Mouse (Mus musculus): ENCODE data around the gene Vmn1r183. TPM values are rescaled to one million over a fixed set of nuclear protein-coding genes. Genes with fewer than 3 reads are reported as not detected.

Vmn1r183 gene
- not detected in 2 replicates for polyA plus RNA-seq (2012)

DNA sequence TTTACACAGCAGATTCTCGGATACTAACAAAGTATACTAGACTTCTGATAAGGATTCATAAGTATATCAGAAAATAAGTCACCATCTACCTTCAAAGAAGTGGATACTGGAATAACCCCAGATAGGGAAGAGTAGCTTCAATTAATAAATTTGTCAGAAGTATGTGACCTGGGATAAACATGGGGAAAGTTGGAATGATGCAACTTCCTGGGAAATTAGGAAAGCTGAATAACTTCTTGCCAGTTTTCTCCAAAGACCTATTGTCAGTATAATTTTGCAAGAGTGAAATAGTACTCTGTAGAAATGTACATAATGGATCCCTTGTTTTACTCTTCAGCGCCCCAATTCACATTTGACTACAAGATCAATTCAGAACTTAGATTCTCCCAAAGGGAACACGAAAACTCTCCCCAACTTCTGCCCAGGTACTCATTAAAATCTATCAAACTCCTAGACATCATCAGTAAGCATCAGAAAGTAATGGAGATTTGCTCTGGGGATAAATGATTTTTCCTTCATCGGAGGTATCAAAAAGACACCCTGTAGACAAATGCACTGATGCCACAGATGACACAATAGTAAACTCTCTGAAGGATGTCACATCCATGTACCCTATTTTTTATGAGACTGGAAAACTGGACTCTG lies at the start of gene Vmn1r183:
Gene Vmn1r183 (plus strand): TSS at position 595 of the 645 bp plus-strand sequence.

GRCm38 (mm10) chr7:24081634-24082431 lies 28.8 kb downstream of the Vmn1r183 start, which contains the start of gene Zfp180:
TSS of gene Zfp180 (plus strand) at chr7:24081924.

GRCm38 (mm10) chr7:24112156-24112856 lies 59.3 kb downstream of the Vmn1r183 start, which contains the start of gene Zfp112:
TSS of gene Zfp112 (plus strand) at chr7:24112314.

Other genes with a start within 250 kb of the Vmn1r183 start
- gene Vmn1r175, start 242.6 kb upstream of the Vmn1r183 start, polyA plus RNA-seq (2012): not detected in 2 replicates
- not detected in 2 replicates for gene Vmn1r176, start 215.9 kb upstream of the Vmn1r183 start, polyA plus RNA-seq (2012)
- gene Vmn1r177, start 186.8 kb upstream of the Vmn1r183 start, polyA plus RNA-seq (2012): not detected in 2 replicates
- gene Vmn1r178, start 161.2 kb upstream of the Vmn1r183 start, polyA plus RNA-seq (2012): not detected in 2 replicates
- not detected in 2 replicates for gene Vmn1r179, start 126.3 kb upstream of the Vmn1r183 start, polyA plus RNA-seq (2012)
- gene Vmn1r180, start 102.6 kb upstream of the Vmn1r183 start, polyA plus RNA-seq (2012): not detected in 2 replicates
- not detected in 2 replicates for gene Vmn1r181, start 78.6 kb upstream of the Vmn1r183 start, polyA plus RNA-seq (2012)
- gene V1rd19, start 51.6 kb upstream of the Vmn1r183 start, polyA plus RNA-seq (2012): not detected in 2 replicates
- 16.8 and 17.1 TPM in 2 replicates for gene Zfp180, start 28.7 kb downstream of the Vmn1r183 start, polyA plus RNA-seq (2012)
- 0.06 and 0.25 TPM in 2 replicates for gene Zfp112, start 59.1 kb downstream of the Vmn1r183 start, polyA plus RNA-seq (2012)
- gene Zfp235, start 80.9 kb downstream of the Vmn1r183 start, polyA plus RNA-seq (2012): 0.47 and 1.2 TPM in 2 replicates
- gene Zfp114, start 121.8 kb downstream of the Vmn1r183 start, polyA plus RNA-seq (2012): 0.26 and 0.74 TPM in 2 replicates
- gene Zfp111, start 158.2 kb downstream of the Vmn1r183 start, polyA plus RNA-seq (2012): 0.26 and 1.1 TPM in 2 replicates
- 0.51 and 0.73 TPM in 2 replicates for gene Zfp109, start 184.3 kb downstream of the Vmn1r183 start, polyA plus RNA-seq (2012)
- 0.15 and 0.21 TPM in 2 replicates for gene Zfp108, start 201.5 kb downstream of the Vmn1r183 start, polyA plus RNA-seq (2012)
- 0.35 and 0.41 TPM in 2 replicates for gene Zfp93, start 217.2 kb downstream of the Vmn1r183 start, polyA plus RNA-seq (2012)
- 4.5 and 5.6 TPM in 2 replicates for gene Zfp61, start 248.0 kb downstream of the Vmn1r183 start, polyA plus RNA-seq (2012)

Measured in megakaryocyte-erythroid progenitor cell, adult 5 weeks (primary cell).